10 mouse cellular contexts compared by ENCODE assay signal in genomic region chr1:86144001-86144944, GRCm38 (mm10). TPM values are rescaled to one million over a fixed set of nuclear protein-coding genes. Genes with fewer than 3 reads are reported as not detected.
A peak's percentile ranks its signal among the peaks of the same experiment; 100 is the strongest.
DNase-seq lines count a peak whose midpoint lies in the region; ATAC-seq and TF ChIP-seq lines count a peak whose summit lies in the region.
"Had no signal": no experiment of that assay in that cellular context is flagged by ENCODE, and none has a peak within 500 bp of the region (broad histone marks: within the 10 kb centered on the region; RNA-seq: fewer than 3 reads in every experiment).

No protein-coding gene starts in this region.

- no peak overlapping the region for H3K4me2 ChIP-seq in hindbrain, postnatal 0 days (ENCODE audit: low read depth, low read length)
- no peak overlapping the region for H3K4me2 ChIP-seq in hindbrain, embryonic 16.5 days (ENCODE audit: low read length)

- no peaks in the 10 kb centered on the region for H3K27me3 ChIP-seq in hindbrain, postnatal 0 days (ENCODE audit: insufficient read depth, low read length)
- H3K27me3 ChIP-seq in hindbrain, embryonic 16.5 days (replicated peaks; ENCODE audit: control insufficient read depth, insufficient read depth, low read length): no peaks in the 10 kb centered on the region

- H3K4me3 ChIP-seq in hindbrain, postnatal 0 days (ENCODE audit: low read length): no peak overlapping the region
- H3K4me3 ChIP-seq in hindbrain, embryonic 16.5 days (ENCODE audit: low read length): no peak overlapping the region
- no peak overlapping the region for H3K4me3 ChIP-seq in lung, adult 2 months (replicated peaks; ENCODE audit: extremely low read depth, low read depth, low read length)
- H3K4me3 ChIP-seq: midbrain, embryonic 10.5 days had no signal

- TF ChIP-seq CTCF in hindbrain, postnatal 0 days (IDR thresholded peaks at IDR 0.05; ENCODE audit: low read depth): peak; percentile 34; the same call in 1 of the 2 replicates
- TF ChIP-seq CTCF in lung, adult 2 months (IDR thresholded peaks at IDR 0.05; ENCODE audit: insufficient read depth, low read length): peak; percentile 22; the same call in 1 of the 2 replicates

- H3K36me3 ChIP-seq in hindbrain, postnatal 0 days (ENCODE audit: insufficient read depth, low read length): peaks cover 2% of the 10 kb centered on the region; the same call in 1 of the 2 replicates
- H3K36me3 ChIP-seq in hindbrain, embryonic 16.5 days (ENCODE audit: control insufficient read depth, insufficient read depth, low read length): peaks cover 6% of the 10 kb centered on the region

- no peak overlapping the region for H3K27ac ChIP-seq in hindbrain, postnatal 0 days
- H3K27ac ChIP-seq in hindbrain, embryonic 16.5 days (ENCODE audit: low read depth, low read length): no peak overlapping the region
- H3K27ac ChIP-seq: midbrain, embryonic 10.5 days had no signal

- no peaks in the 10 kb centered on the region for H3K9me3 ChIP-seq in hindbrain, postnatal 0 days (ENCODE audit: low read length)
- H3K9me3 ChIP-seq in hindbrain, embryonic 16.5 days (ENCODE audit: control insufficient read depth, low read length): no peaks in the 10 kb centered on the region
- H3K9me3 ChIP-seq: midbrain, embryonic 10.5 days had no signal

- no peak for TF ChIP-seq POLR2A in lung, adult 2 months (IDR thresholded peaks at IDR 0.05; ENCODE audit: borderline replicate concordance, extremely low read depth, low read depth, low read length)

- no peak for ATAC-seq in hindbrain, postnatal 0 days
- ATAC-seq in hindbrain, embryonic 16.5 days: no peak
- no peak for ATAC-seq in megakaryocyte-erythroid progenitor cell, adult 5-6 weeks (replicated peaks; ENCODE audit: low FRiP score, low TSS enrichment, poor library complexity, severe bottlenecking)
- no peak for ATAC-seq in erythroblast, adult 5-6 weeks (replicated peaks; ENCODE audit: low FRiP score, poor library complexity, severe bottlenecking)

- H3K4me1 ChIP-seq in hindbrain, postnatal 0 days (ENCODE audit: insufficient read depth, low read length): no peaks in the 10 kb centered on the region
- H3K4me1 ChIP-seq in hindbrain, embryonic 16.5 days (ENCODE audit: control insufficient read depth, insufficient read depth, low read depth, low read length): no peaks in the 10 kb centered on the region
- peaks cover 3% of the 10 kb centered on the region; the same call in 1 of the 2 replicates for H3K4me1 ChIP-seq in lung, adult 2 months (ENCODE audit: control insufficient read depth, insufficient read depth, low read length)

- no peak for DNase-seq in hindbrain, postnatal 0 days (ENCODE audit: low spot score)
- peak; percentile 50 for DNase-seq in testis, postnatal 10 days (ENCODE audit: low spot score)
- DNase-seq in testis, postnatal 14 days (ENCODE audit: low spot score): no peak
- DNase-seq in lung, adult 2 months: peak; percentile 10
- DNase-seq in adrenal gland, postnatal 10 days: no peak

- H3K9ac ChIP-seq in hindbrain, postnatal 0 days (replicated peaks; ENCODE audit: low read length): no peak overlapping the region
- H3K9ac ChIP-seq in hindbrain, embryonic 16.5 days (ENCODE audit: low read depth, low read length): no peak overlapping the region

- 79% methylated on average over 21 of the region's 21 CpGs for WGBS in hindbrain, postnatal 0 days
- 81% methylated on average over 20 of the region's 21 CpGs for WGBS in hindbrain, embryonic 16.5 days
- WGBS in lung, adult 2 months: 67% methylated on average over 21 of the region's 21 CpGs

RNA-seq across cellular contexts. Expression of gene Armc9, which starts 10.3 kb away (rescaled TPM):
- 13.6 and 21.0 TPM in 2 replicates for total RNA-seq in hindbrain, postnatal 0 days (2014; rRNA removed)
- 34.9 and 38.1 TPM in 2 replicates for polyA plus RNA-seq in hindbrain, postnatal 0 days (2015; fragmentation: Nextera tagmentation; extraction: Ambion mirVana)
- polyA plus RNA-seq in hindbrain, embryonic 16.5 days (2015; fragmentation: Nextera tagmentation; extraction: Ambion mirVana): 34.5 and 36.9 TPM in 2 replicates
- 4.0 and 5.3 TPM in 2 replicates for polyA plus RNA-seq in lung, adult 2 months (2012; rRNA removed)
- total RNA-seq in megakaryocyte-erythroid progenitor cell, adult 5-6 weeks (2014; fragmentation: Nextera tagmentation): 25.4 and 25.8 TPM in 2 replicates
- 8.8 and 17.1 TPM in 2 replicates for total RNA-seq in megakaryocyte-erythroid progenitor cell, adult 5-6 weeks (2017)
- total RNA-seq in adrenal gland, postnatal 10 days (2021): 10 to 100 TPM in 1 of 2 experiments, 1 to 10 TPM in 1; 7.9 to 10.9 TPM
- 2.5 and 7.7 TPM in 2 replicates for total RNA-seq in erythroblast, adult 5-6 weeks (2015; ENCODE audit: low replicate concordance)
- 3.0 and 7.4 TPM in 2 replicates for total RNA-seq in erythroblast, adult 5-6 weeks (2017; ENCODE audit: low replicate concordance)

RNA-seq across cellular contexts. Expression of gene Gm21972, which starts 10.8 kb away (rescaled TPM):
- total RNA-seq in hindbrain, postnatal 0 days (2014; rRNA removed): 4.0 and 5.2 TPM in 2 replicates
- polyA plus RNA-seq in hindbrain, postnatal 0 days (2015; fragmentation: Nextera tagmentation; extraction: Ambion mirVana): 0.29 TPM in 1 of 2 replicates, not detected in the other
- polyA plus RNA-seq in hindbrain, embryonic 16.5 days (2015; fragmentation: Nextera tagmentation; extraction: Ambion mirVana): 0.37 and 0.56 TPM in 2 replicates
- not detected in 2 replicates for polyA plus RNA-seq in lung, adult 2 months (2012; rRNA removed)
- 0.46 and 4.8 TPM in 2 replicates for total RNA-seq in megakaryocyte-erythroid progenitor cell, adult 5-6 weeks (2014; fragmentation: Nextera tagmentation)
- total RNA-seq in megakaryocyte-erythroid progenitor cell, adult 5-6 weeks (2017): 12.3 and 36.2 TPM in 2 replicates
- 1 to 10 TPM; 1.3 to 2.7 TPM for total RNA-seq in adrenal gland, postnatal 10 days (2021)
- 1.5 and 9.6 TPM in 2 replicates for total RNA-seq in erythroblast, adult 5-6 weeks (2015; ENCODE audit: low replicate concordance)
- 3.2 and 15.2 TPM in 2 replicates for total RNA-seq in erythroblast, adult 5-6 weeks (2017; ENCODE audit: low replicate concordance)
- polyA plus RNA-seq: limb, embryonic 11.5 days had no signal

RNA-seq across cellular contexts. Expression of gene Htr2b, which starts 32.5 kb away (rescaled TPM):
- total RNA-seq in hindbrain, postnatal 0 days (2014; rRNA removed): not detected in 2 replicates
- polyA plus RNA-seq in hindbrain, postnatal 0 days (2015; fragmentation: Nextera tagmentation; extraction: Ambion mirVana): 0.24 and 0.44 TPM in 2 replicates
- polyA plus RNA-seq in hindbrain, embryonic 16.5 days (2015; fragmentation: Nextera tagmentation; extraction: Ambion mirVana): 0.14 and 0.50 TPM in 2 replicates
- polyA plus RNA-seq in lung, adult 2 months (2012; rRNA removed): 0.42 and 0.73 TPM in 2 replicates
- not detected in 2 replicates for total RNA-seq in megakaryocyte-erythroid progenitor cell, adult 5-6 weeks (2014; fragmentation: Nextera tagmentation)
- total RNA-seq in megakaryocyte-erythroid progenitor cell, adult 5-6 weeks (2017): not detected in 2 replicates
- under 1 TPM; 0.21 to 0.27 TPM for total RNA-seq in adrenal gland, postnatal 10 days (2021)
- total RNA-seq in erythroblast, adult 5-6 weeks (2015; ENCODE audit: low replicate concordance): not detected in 2 replicates
- total RNA-seq in erythroblast, adult 5-6 weeks (2017; ENCODE audit: low replicate concordance): 0.42 TPM in 1 of 2 replicates, not detected in the other

Comparison
In these comparisons a context has a peak if more than half of its experiments do, and no peak if none do; other contexts are left out.
1. DNase-seq: peak in testis, postnatal 10 days (single experiment) and lung, adult 2 months (single experiment); none in hindbrain, postnatal 0 days (single experiment), testis, postnatal 14 days (single experiment) and adrenal gland, postnatal 10 days (single experiment).